In the genomic region with DNA sequence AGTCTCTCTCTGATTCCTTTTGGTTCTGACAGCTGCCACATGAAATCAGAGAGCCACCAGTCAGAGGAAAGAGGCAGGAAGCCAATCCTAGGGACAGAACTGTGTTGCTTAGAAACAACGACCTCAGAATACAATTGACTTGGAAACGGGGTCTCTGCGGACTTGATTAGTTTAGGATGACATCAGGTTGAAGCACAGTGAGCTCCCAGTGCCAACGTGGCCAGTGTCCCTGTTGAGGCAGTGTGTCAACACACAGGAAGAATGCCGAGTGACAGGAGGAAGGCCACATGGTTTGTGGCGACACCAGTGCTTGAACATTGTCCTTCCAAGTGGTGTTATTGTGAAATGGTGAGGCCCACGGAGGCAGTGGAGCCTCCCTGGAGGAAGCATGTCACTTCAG, we compare ENCODE assay signal across 14 mouse cellular contexts. TPM values are rescaled to one million over a fixed set of nuclear protein-coding genes. Genes with fewer than 3 reads are reported as not detected.
DNase-seq lines count a peak whose midpoint lies in the region; ATAC-seq lines count a peak whose summit lies in the region.
"Had no signal": no experiment of that assay in that cellular context is flagged by ENCODE, and none has a peak within 500 bp of the region (broad histone marks: within the 10 kb centered on the region; RNA-seq: fewer than 3 reads in every experiment).

No protein-coding gene starts in this region.

- no peaks in the 10 kb centered on the region for H3K27me3 ChIP-seq in liver, embryonic 15.5 days
- H3K27me3 ChIP-seq in liver, embryonic 12.5 days (replicated peaks), result no peaks in the 10 kb centered on the region
- no peaks in the 10 kb centered on the region for H3K27me3 ChIP-seq in hindbrain, embryonic 13.5 days
- no peaks in the 10 kb centered on the region for H3K27me3 ChIP-seq in midbrain, embryonic 16.5 days (ENCODE audit: control insufficient read depth, insufficient read depth, low read depth, low read length)
- H3K27me3 ChIP-seq in kidney, embryonic 15.5 days, result no peaks in the 10 kb centered on the region

- H3K9ac ChIP-seq in liver, embryonic 15.5 days, result no peak overlapping the region
- H3K9ac ChIP-seq in liver, embryonic 12.5 days, result no peak overlapping the region
- H3K9ac ChIP-seq in hindbrain, embryonic 13.5 days, result 0 out of 2 replicates have a peak overlapping the region, but pooled peaks have one; percentile 6
- H3K9ac ChIP-seq in midbrain, embryonic 16.5 days (ENCODE audit: low read depth, low read length), result no peak overlapping the region
- no peak overlapping the region for H3K9ac ChIP-seq in kidney, embryonic 15.5 days

- no peak overlapping the region for H3K4me3 ChIP-seq in liver, embryonic 15.5 days (replicated peaks)
- no peak overlapping the region for H3K4me3 ChIP-seq in liver, embryonic 12.5 days
- no peak overlapping the region for H3K4me3 ChIP-seq in hindbrain, embryonic 13.5 days
- H3K4me3 ChIP-seq in midbrain, embryonic 16.5 days (ENCODE audit: low read depth, low read length), result no peak overlapping the region
- no peak overlapping the region for H3K4me3 ChIP-seq in kidney, embryonic 15.5 days (replicated peaks)

- DNase-seq in cerebellum, postnatal 14 days, result peak; percentile 56 to 64
- DNase-seq in cerebellum, adult 8-10 months, result no peak
- no peak for DNase-seq in left cerebral cortex, adult 18-20 months (ENCODE audit: low spot score in 2 of 2)
- DNase-seq: B cell, adult 2 months; kidney, postnatal 25 days had no signal

- no peak overlapping the region for H3K27ac ChIP-seq in liver, embryonic 15.5 days (replicated peaks)
- no peak overlapping the region for H3K27ac ChIP-seq in liver, embryonic 12.5 days
- peak overlapping the region; percentile 74 for H3K27ac ChIP-seq in hindbrain, embryonic 13.5 days
- peak overlapping the region; percentile 40 for H3K27ac ChIP-seq in midbrain, embryonic 16.5 days (ENCODE audit: low read length)
- H3K27ac ChIP-seq in kidney, embryonic 15.5 days, result no peak overlapping the region

- H3K36me3 ChIP-seq in liver, embryonic 15.5 days (replicated peaks), result no peaks in the 10 kb centered on the region
- no peaks in the 10 kb centered on the region for H3K36me3 ChIP-seq in liver, embryonic 12.5 days
- no peaks in the 10 kb centered on the region for H3K36me3 ChIP-seq in hindbrain, embryonic 13.5 days
- H3K36me3 ChIP-seq in midbrain, embryonic 16.5 days (ENCODE audit: control insufficient read depth, insufficient read depth, low read length), result no peaks in the 10 kb centered on the region
- H3K36me3 ChIP-seq in kidney, embryonic 15.5 days, result no peaks in the 10 kb centered on the region

- WGBS in liver, embryonic 15.5 days (ENCODE audit: insufficient replicate concordance), result 9% methylated on average over 7 of the region's 7 CpGs
- WGBS in liver, embryonic 12.5 days (ENCODE audit: insufficient replicate concordance), result 25% methylated on average over 7 of the region's 7 CpGs
- whole genome bisulfite sequencing in hindbrain, embryonic 13.5 days, result 32% methylated on average over 7 of the region's 7 CpGs
- 24% methylated on average over 7 of the region's 7 CpGs for WGBS in midbrain, embryonic 16.5 days
- WGBS in kidney, embryonic 15.5 days, result 42% methylated on average over 7 of the region's 7 CpGs

- peak; percentile 22; the same call in 1 of the 2 replicates for ATAC-seq in liver, embryonic 15.5 days (ENCODE audit: insufficient read depth)
- no peak for ATAC-seq in liver, embryonic 12.5 days
- peak; percentile 49; the same call in 1 of the 2 replicates for ATAC-seq in hindbrain, embryonic 13.5 days (ENCODE audit: low FRiP score)
- ATAC-seq in midbrain, embryonic 16.5 days, result peak; percentile 74
- no peak for ATAC-seq in kidney, embryonic 15.5 days (replicated peaks; ENCODE audit: low FRiP score)

- no peak overlapping the region for H3K4me2 ChIP-seq in liver, embryonic 15.5 days
- H3K4me2 ChIP-seq in liver, embryonic 12.5 days, result no peak overlapping the region
- H3K4me2 ChIP-seq in hindbrain, embryonic 13.5 days, result no peak overlapping the region
- no peak overlapping the region for H3K4me2 ChIP-seq in midbrain, embryonic 16.5 days (ENCODE audit: low read length)
- no peak overlapping the region for H3K4me2 ChIP-seq in kidney, embryonic 15.5 days

- no peaks in the 10 kb centered on the region for H3K4me1 ChIP-seq in liver, embryonic 15.5 days (replicated peaks)
- H3K4me1 ChIP-seq in liver, embryonic 12.5 days, result no peaks in the 10 kb centered on the region
- peaks cover 37% of the 10 kb centered on the region for H3K4me1 ChIP-seq in hindbrain, embryonic 13.5 days (replicated peaks)
- H3K4me1 ChIP-seq in midbrain, embryonic 16.5 days (ENCODE audit: control insufficient read depth, insufficient read depth, low read length), result peaks cover 14% of the 10 kb centered on the region
- no peaks in the 10 kb centered on the region for H3K4me1 ChIP-seq in kidney, embryonic 15.5 days

- H3K9me3 ChIP-seq in liver, embryonic 15.5 days (replicated peaks), result no peaks in the 10 kb centered on the region
- H3K9me3 ChIP-seq in liver, embryonic 12.5 days (replicated peaks), result no peaks in the 10 kb centered on the region
- H3K9me3 ChIP-seq in hindbrain, embryonic 13.5 days, result no peaks in the 10 kb centered on the region
- no peaks in the 10 kb centered on the region for H3K9me3 ChIP-seq in midbrain, embryonic 16.5 days (replicated peaks; ENCODE audit: control insufficient read depth, low read length, poor library complexity, severe bottlenecking)
- H3K9me3 ChIP-seq in kidney, embryonic 15.5 days (replicated peaks), result no peaks in the 10 kb centered on the region

RNA-seq across cellular contexts. Expression of a gene that starts 10.3 kb away (rescaled TPM):
- not detected in 2 replicates for polyA plus RNA-seq in liver, embryonic 15.5 days (2015; fragmentation: Nextera tagmentation; extraction: Ambion mirVana)
- 0.13 TPM in 1 of 2 replicates, not detected in the other for polyA plus RNA-seq in liver, embryonic 12.5 days (2016; fragmentation: Nextera tagmentation; extraction: Ambion mirVana)
- polyA plus RNA-seq in hindbrain, embryonic 13.5 days (2015; fragmentation: Nextera tagmentation; extraction: Ambion mirVana), result not detected in 2 replicates
- polyA plus RNA-seq in midbrain, embryonic 16.5 days (2015; fragmentation: Nextera tagmentation; extraction: Ambion mirVana), result not detected in 2 replicates
- under 1 TPM in 1 of 2 experiments, not detected in 1; 0.84 TPM for total RNA-seq in left cerebral cortex, adult 18-20 months (2021)
- not detected in 2 replicates for polyA plus RNA-seq in kidney, embryonic 15.5 days (2015; fragmentation: Nextera tagmentation; extraction: Ambion mirVana)
- polyA plus RNA-seq: heart, embryonic 14.5 days; limb, embryonic 14.5 days had no signal

RNA-seq across cellular contexts. Expression of a gene that starts 24.4 kb away (rescaled TPM):
- 2.0 and 2.6 TPM in 2 replicates for polyA plus RNA-seq in liver, embryonic 15.5 days (2015; fragmentation: Nextera tagmentation; extraction: Ambion mirVana)
- 5.5 and 7.5 TPM in 2 replicates for polyA plus RNA-seq in liver, embryonic 12.5 days (2016; fragmentation: Nextera tagmentation; extraction: Ambion mirVana)
- not detected in 2 replicates for polyA plus RNA-seq in hindbrain, embryonic 13.5 days (2015; fragmentation: Nextera tagmentation; extraction: Ambion mirVana)
- polyA plus RNA-seq in midbrain, embryonic 16.5 days (2015; fragmentation: Nextera tagmentation; extraction: Ambion mirVana), result not detected in 2 replicates
- total RNA-seq in left cerebral cortex, adult 18-20 months (2021), result not detected
- 0.31 and 0.44 TPM in 2 replicates for polyA plus RNA-seq in kidney, embryonic 15.5 days (2015; fragmentation: Nextera tagmentation; extraction: Ambion mirVana)
- polyA plus RNA-seq: heart, embryonic 14.5 days had no signal

RNA-seq across cellular contexts. Expression of a gene that starts 55.3 kb away (rescaled TPM):
- 35.0 and 66.9 TPM in 2 replicates for polyA plus RNA-seq in liver, embryonic 15.5 days (2015; fragmentation: Nextera tagmentation; extraction: Ambion mirVana)
- 30.0 and 30.7 TPM in 2 replicates for polyA plus RNA-seq in liver, embryonic 12.5 days (2016; fragmentation: Nextera tagmentation; extraction: Ambion mirVana)
- 0.13 and 9.9 TPM in 2 replicates for polyA plus RNA-seq in hindbrain, embryonic 13.5 days (2015; fragmentation: Nextera tagmentation; extraction: Ambion mirVana)
- 0.26 and 0.28 TPM in 2 replicates for polyA plus RNA-seq in midbrain, embryonic 16.5 days (2015; fragmentation: Nextera tagmentation; extraction: Ambion mirVana)
- not detected for total RNA-seq in left cerebral cortex, adult 18-20 months (2021)
- 1.1 and 6.9 TPM in 2 replicates for polyA plus RNA-seq in kidney, embryonic 15.5 days (2015; fragmentation: Nextera tagmentation; extraction: Ambion mirVana)
- polyA plus RNA-seq: cortical plate, adult 2 months; frontal cortex, adult 2 months had no signal

Comparison
In these comparisons a context has a peak if more than half of its experiments do, and no peak if none do; other contexts are left out.
1. DNase-seq: peak in cerebellum, postnatal 14 days (2 of 2); none in cerebellum, adult 8-10 months (single experiment) and left cerebral cortex, adult 18-20 months (0 of 2).
2. ATAC-seq: peak in liver, embryonic 15.5 days (single experiment), hindbrain, embryonic 13.5 days (single experiment) and midbrain, embryonic 16.5 days (single experiment); none in liver, embryonic 12.5 days (single experiment) and kidney, embryonic 15.5 days (single experiment).
3. H3K27ac ChIP-seq: peak in hindbrain, embryonic 13.5 days (single experiment) and midbrain, embryonic 16.5 days (single experiment); none in liver, embryonic 15.5 days (single experiment), liver, embryonic 12.5 days (single experiment) and kidney, embryonic 15.5 days (single experiment).